ENCODE assay signal across 8 mouse cellular contexts in genomic region chr5:99975061-99975460, GRCm38 (mm10). TPM values are rescaled to one million over a fixed set of nuclear protein-coding genes. Genes with fewer than 3 reads are reported as not detected.
A peak's percentile ranks its signal among the peaks of the same experiment; 100 is the strongest.
DNase-seq lines count a peak whose midpoint lies in the region; ATAC-seq and TF ChIP-seq lines count a peak whose summit lies in the region.

No protein-coding gene starts in this region.

- H3K9ac ChIP-seq in heart, postnatal 0 days (replicated peaks; ENCODE audit: low read depth, low read length), result no peak overlapping the region
- no peak overlapping the region for H3K9ac ChIP-seq in heart, adult 2 months (ENCODE audit: low read depth, low read length)
- H3K9ac ChIP-seq in embryonic facial prominence, embryonic 12.5 days, result no peak overlapping the region
- no peak overlapping the region for H3K9ac ChIP-seq in hindbrain, embryonic 12.5 days

- 25% methylated on average over 4 of the region's 4 CpGs for WGBS in heart, postnatal 0 days
- WGBS in heart, adult 2 months, result 18% methylated on average over 4 of the region's 4 CpGs
- 65% methylated on average over 4 of the region's 4 CpGs for WGBS in embryonic facial prominence, embryonic 12.5 days
- 68% methylated on average over 4 of the region's 4 CpGs for WGBS in hindbrain, embryonic 12.5 days
- WGBS in midbrain, embryonic 10.5 days, result 85% methylated on average over 4 of the region's 4 CpGs

- H3K4me2 ChIP-seq in heart, postnatal 0 days (ENCODE audit: low read depth, low read length), result peak overlapping the region; percentile 93
- peak overlapping the region; percentile 82 for H3K4me2 ChIP-seq in embryonic facial prominence, embryonic 12.5 days (replicated peaks)
- H3K4me2 ChIP-seq in hindbrain, embryonic 12.5 days (replicated peaks), result peak overlapping the region; percentile 34

- H3K27ac ChIP-seq in heart, postnatal 0 days (ENCODE audit: low read depth), result peak overlapping the region; percentile 30; the same call in 1 of the 2 replicates
- no peak overlapping the region for H3K27ac ChIP-seq in heart, adult 2 months
- H3K27ac ChIP-seq in embryonic facial prominence, embryonic 12.5 days, result no peak overlapping the region
- no peak overlapping the region for H3K27ac ChIP-seq in hindbrain, embryonic 12.5 days
- no peak overlapping the region for H3K27ac ChIP-seq in midbrain, embryonic 10.5 days (replicated peaks)

- no peaks in the 10 kb centered on the region for H3K27me3 ChIP-seq in heart, postnatal 0 days (ENCODE audit: control insufficient read depth, insufficient read depth, low read length)
- H3K27me3 ChIP-seq in heart, adult 2 months (ENCODE audit: control insufficient read depth, insufficient read depth, low read length), result no peaks in the 10 kb centered on the region
- H3K27me3 ChIP-seq in embryonic facial prominence, embryonic 12.5 days, result no peaks in the 10 kb centered on the region
- no peaks in the 10 kb centered on the region for H3K27me3 ChIP-seq in hindbrain, embryonic 12.5 days
- no peaks in the 10 kb centered on the region for H3K27me3 ChIP-seq in midbrain, embryonic 10.5 days (ENCODE audit: low read depth, poor library complexity, severe bottlenecking)

- intact Hi-C loops in heart, adult 2 months (cut with DNase I), result loop anchor here (5.0 kb wide), 2 partner anchors 68 to 542 kb away; partner anchors contain the start of genes Cops4 and Vamp9
- intact Hi-C loops in left cerebral cortex, postnatal 10 days (cut with DNase I), result no loop called here

- H3K4me1 ChIP-seq in heart, postnatal 0 days (ENCODE audit: control insufficient read depth, insufficient read depth), result peaks cover 33% of the 10 kb centered on the region
- H3K4me1 ChIP-seq in heart, adult 2 months (ENCODE audit: control insufficient read depth, insufficient read depth, low read length), result peaks cover 9% of the 10 kb centered on the region
- peaks cover 26% of the 10 kb centered on the region for H3K4me1 ChIP-seq in embryonic facial prominence, embryonic 12.5 days
- peaks cover 34% of the 10 kb centered on the region for H3K4me1 ChIP-seq in hindbrain, embryonic 12.5 days
- H3K4me1 ChIP-seq in midbrain, embryonic 10.5 days, result peaks cover 43% of the 10 kb centered on the region

- no peak for TF ChIP-seq CTCF in heart, postnatal 0 days (IDR thresholded peaks at IDR 0.05; ENCODE audit: low read depth)
- no peak for TF ChIP-seq CTCF in heart, adult 2 months (IDR thresholded peaks at IDR 0.05)

- no peaks in the 10 kb centered on the region; the same call in 1 of the 2 replicates for H3K79me2 ChIP-seq in heart, adult 2 months (replicated peaks; ENCODE audit: control insufficient read depth, insufficient read depth, low read length)

- no peaks in the 10 kb centered on the region for H3K9me3 ChIP-seq in heart, postnatal 0 days (replicated peaks; ENCODE audit: control insufficient read depth, low read length)
- H3K9me3 ChIP-seq in embryonic facial prominence, embryonic 12.5 days, result no peaks in the 10 kb centered on the region
- H3K9me3 ChIP-seq in hindbrain, embryonic 12.5 days (replicated peaks), result no peaks in the 10 kb centered on the region
- no peaks in the 10 kb centered on the region for H3K9me3 ChIP-seq in midbrain, embryonic 10.5 days (replicated peaks)

- no peak for TF ChIP-seq POLR2A in heart, adult 2 months (IDR thresholded peaks at IDR 0.05; ENCODE audit: insufficient read depth, low read depth, low read length)

- TF ChIP-seq EP300 in heart, postnatal 0 days (IDR thresholded peaks at IDR 0.05; ENCODE audit: low read depth), result no peak
- TF ChIP-seq EP300 in heart, adult 2 months (IDR thresholded peaks at IDR 0.05; ENCODE audit: insufficient read depth, low read depth, low read length), result no peak

- no peak for DNase-seq in heart, postnatal 0 days (ENCODE audit: low spot score)
- no peak for DNase-seq in heart, adult 2 months
- no peak for DNase-seq in midbrain, embryonic 10.5 days (ENCODE audit: low spot score)
- DNase-seq in ovary, postnatal 10 days (ENCODE audit: low spot score), result no peak
- no peak for DNase-seq in frontal cortex, postnatal 10 days (ENCODE audit: low spot score in 2 of 2)
- DNase-seq in left cerebral cortex, postnatal 10 days (ENCODE audit: extremely low spot score in 1 of 2, low spot score in 2 of 2), result no peak

- H3K36me3 ChIP-seq in heart, postnatal 0 days (replicated peaks; ENCODE audit: control insufficient read depth, insufficient read depth, low read length), result no peaks in the 10 kb centered on the region
- peaks cover 43% of the 10 kb centered on the region for H3K36me3 ChIP-seq in heart, adult 2 months (ENCODE audit: control insufficient read depth, insufficient read depth, low read length)
- peaks cover 17% of the 10 kb centered on the region; the same call in 1 of the 2 replicates for H3K36me3 ChIP-seq in embryonic facial prominence, embryonic 12.5 days
- H3K36me3 ChIP-seq in hindbrain, embryonic 12.5 days, result 0 out of 2 replicates have a peak, but pooled peaks cover 11% of the 10 kb centered on the region
- H3K36me3 ChIP-seq in midbrain, embryonic 10.5 days, result peaks cover 62% of the 10 kb centered on the region

- no peak for ATAC-seq in heart, postnatal 0 days (ENCODE audit: insufficient read depth, low read depth)
- ATAC-seq in embryonic facial prominence, embryonic 12.5 days (ENCODE audit: insufficient number of reproducible peaks, insufficient read depth, low FRiP score, low TSS enrichment), result no peak
- no peak for ATAC-seq in hindbrain, embryonic 12.5 days (ENCODE audit: low FRiP score)

- H3K4me3 ChIP-seq in heart, postnatal 0 days (ENCODE audit: low read depth, low read length), result no peak overlapping the region
- H3K4me3 ChIP-seq in heart, adult 2 months, result no peak overlapping the region
- H3K4me3 ChIP-seq in embryonic facial prominence, embryonic 12.5 days, result 0 out of 2 replicates have a peak overlapping the region, but pooled peaks have one; percentile 7
- H3K4me3 ChIP-seq in hindbrain, embryonic 12.5 days, result no peak overlapping the region
- peak overlapping the region; percentile 96 for H3K4me3 ChIP-seq in midbrain, embryonic 10.5 days

RNA-seq across cellular contexts. Expression of gene Hnrnpd, which starts 3.7 kb away (rescaled TPM):
- total RNA-seq in heart, postnatal 0 days (2014; rRNA removed; ENCODE audit: low replicate concordance), result 12.1 and 16.0 TPM in 2 replicates
- 32.2 and 35.5 TPM in 2 replicates for polyA plus RNA-seq in heart, postnatal 0 days (2015; fragmentation: Nextera tagmentation; extraction: Ambion mirVana)
- total RNA-seq in heart, adult 2 months (2021), result 10 to 100 TPM; 83.0 to 90.3 TPM
- 10.2 and 14.3 TPM in 2 replicates for polyA plus RNA-seq in heart, adult 2 months (2012; rRNA removed)
- polyA plus RNA-seq in embryonic facial prominence, embryonic 12.5 days (2016; fragmentation: Nextera tagmentation; extraction: Ambion mirVana), result 453 and 502 TPM in 2 replicates
- 445 and 497 TPM in 2 replicates for polyA plus RNA-seq in hindbrain, embryonic 12.5 days (2016; fragmentation: Nextera tagmentation; extraction: Ambion mirVana)
- 207 and 256 TPM in 2 replicates for polyA plus RNA-seq in midbrain, embryonic 10.5 days (2016; fragmentation: Nextera tagmentation; extraction: Ambion mirVana)
- total RNA-seq in left cerebral cortex, postnatal 10 days (2021), result 100 to 1,000 TPM; 229 to 243 TPM

RNA-seq across cellular contexts. Expression of gene 4930524J08Rik, which starts 3.8 kb away (rescaled TPM):
- total RNA-seq in heart, postnatal 0 days (2014; rRNA removed; ENCODE audit: low replicate concordance), result 24.0 TPM in 1 of 2 replicates, not detected in the other
- 1.7 and 2.5 TPM in 2 replicates for polyA plus RNA-seq in heart, postnatal 0 days (2015; fragmentation: Nextera tagmentation; extraction: Ambion mirVana)
- 1 to 10 TPM; 1.1 to 1.2 TPM for total RNA-seq in heart, adult 2 months (2021)
- 0.84 TPM in 1 of 2 replicates, not detected in the other for polyA plus RNA-seq in heart, adult 2 months (2012; rRNA removed)
- 2.2 and 3.0 TPM in 2 replicates for polyA plus RNA-seq in embryonic facial prominence, embryonic 12.5 days (2016; fragmentation: Nextera tagmentation; extraction: Ambion mirVana)
- polyA plus RNA-seq in hindbrain, embryonic 12.5 days (2016; fragmentation: Nextera tagmentation; extraction: Ambion mirVana), result 2.0 and 2.7 TPM in 2 replicates
- 1.8 and 2.4 TPM in 2 replicates for polyA plus RNA-seq in midbrain, embryonic 10.5 days (2016; fragmentation: Nextera tagmentation; extraction: Ambion mirVana)
- 1 to 10 TPM; 1.7 to 2.9 TPM for total RNA-seq in left cerebral cortex, postnatal 10 days (2021)

Comparison
In these comparisons a context has a peak if more than half of its experiments do, and no peak if none do; other contexts are left out.
1. H3K4me2 ChIP-seq: peak in every context shown above with its lines; median percentile 93 in heart, postnatal 0 days; 82 in embryonic facial prominence, embryonic 12.5 days; 34 in hindbrain, embryonic 12.5 days.
2. H3K4me3 ChIP-seq: peak in embryonic facial prominence, embryonic 12.5 days (single experiment) and midbrain, embryonic 10.5 days (single experiment); none in heart, postnatal 0 days (single experiment), heart, adult 2 months (single experiment) and hindbrain, embryonic 12.5 days (single experiment).